Mouse (Mus musculus): Measurements from ENCODE around the gene Rapgef1. TPM values are rescaled to one million over a fixed set of nuclear protein-coding genes. Genes with fewer than 3 reads are reported as not detected.

Rapgef1 gene
- polyA plus RNA-seq, 1 experiment from 2014 or later: 11.4 TPM

GRCm38 (mm10) chr2:29635966-29636507, 16.5 kb downstream of the Rapgef1 start:
- H3K27me3 ChIP-seq (replicated peaks; ENCODE audit: insufficient read depth, low read length): no peaks in the 10 kb centered on the region
- no peak overlapping the region for H3K4me2 ChIP-seq (replicated peaks; ENCODE audit: low read depth, low read length)
- no peak for TF ChIP-seq EP300 (IDR thresholded peaks at IDR 0.05)
- TF ChIP-seq CTCF (IDR thresholded peaks at IDR 0.05): no peak
- no peak for ATAC-seq
- H3K9me3 ChIP-seq (ENCODE audit: low read length): no peaks in the 10 kb centered on the region
- no peak overlapping the region for H3K9ac ChIP-seq (replicated peaks; ENCODE audit: low read depth)
- WGBS: 67% methylated on average over 5 of the region's 5 CpGs
- no peak overlapping the region for H3K4me3 ChIP-seq (ENCODE audit: low read depth, low read length)
- H3K36me3 ChIP-seq (ENCODE audit: insufficient read depth, low read length): no peaks in the 10 kb centered on the region
- no peak overlapping the region for H3K27ac ChIP-seq (ENCODE audit: low read length)
- DNase-seq (ENCODE audit: low spot score): no peak
- peaks cover 25% of the 10 kb centered on the region for H3K4me1 ChIP-seq (ENCODE audit: insufficient read depth, low read depth, low read length)

- peaks cover 25% of the 10 kb centered on the region for H3K4me1 ChIP-seq (ENCODE audit: insufficient read depth, low read depth, low read length)
- no peak for ATAC-seq
Observed at GRCm38 (mm10) chr2:29637528-29637927, 18.0 kb downstream of the Rapgef1 start.

GRCm38 (mm10) chr2:29639377-29639776, 19.9 kb downstream of the Rapgef1 start:
- no peaks in the 10 kb centered on the region for H3K9me3 ChIP-seq (ENCODE audit: low read length)
- ATAC-seq: peak; percentile 86
- H3K4me3 ChIP-seq (ENCODE audit: low read depth, low read length): no peak overlapping the region
- peaks cover 12% of the 10 kb centered on the region; the same call in 1 of the 2 replicates for H3K4me1 ChIP-seq (ENCODE audit: insufficient read depth, low read depth, low read length)
- peak; percentile 86 for TF ChIP-seq EP300 (IDR thresholded peaks at IDR 0.05)
- no peak for TF ChIP-seq CTCF (IDR thresholded peaks at IDR 0.05)
- peak overlapping the region; percentile 69 for H3K27ac ChIP-seq (ENCODE audit: low read length)
- no peaks in the 10 kb centered on the region for H3K36me3 ChIP-seq (ENCODE audit: insufficient read depth, low read length)
- no peak overlapping the region for H3K4me2 ChIP-seq (replicated peaks; ENCODE audit: low read depth, low read length)
- DNase-seq (ENCODE audit: low spot score): peak; percentile 67
- no peaks in the 10 kb centered on the region for H3K27me3 ChIP-seq (replicated peaks; ENCODE audit: insufficient read depth, low read length)
- no peak overlapping the region for H3K9ac ChIP-seq (replicated peaks; ENCODE audit: low read depth)
- WGBS: 50% methylated on average over 1 of the region's 1 CpGs

More at GRCm38 (mm10) chr2:29637528-29637927, 18.0 kb downstream of the Rapgef1 start:
- Histone ChIP-seq H3K27me3 (replicated peaks; ENCODE audit: insufficient read depth, low read length) (no peaks in the 10 kb centered on the region), H3K9me3 (ENCODE audit: low read length) (no peaks in the 10 kb centered on the region), H3K27ac (ENCODE audit: low read length) (no peak overlapping the region), H3K4me2 (replicated peaks; ENCODE audit: low read depth, low read length) (no peak overlapping the region), H3K4me3 (ENCODE audit: low read depth, low read length) (no peak overlapping the region), H3K9ac (replicated peaks; ENCODE audit: low read depth) (no peak overlapping the region), H3K36me3 (ENCODE audit: insufficient read depth, low read length) (no peaks in the 10 kb centered on the region)
- no peak for DNase-seq (ENCODE audit: low spot score)
- TF ChIP-seq CTCF (IDR thresholded peaks at IDR 0.05) (no peak), EP300 (IDR thresholded peaks at IDR 0.05) (no peak)

- Histone ChIP-seq H3K9me3 (ENCODE audit: low read length) (no peaks in the 10 kb centered on the region), H3K4me2 (replicated peaks; ENCODE audit: low read depth, low read length) (no peak overlapping the region), H3K36me3 (ENCODE audit: insufficient read depth, low read length) (no peaks in the 10 kb centered on the region), H3K27me3 (replicated peaks; ENCODE audit: insufficient read depth, low read length) (no peaks in the 10 kb centered on the region), H3K27ac (ENCODE audit: low read length) (peak overlapping the region; percentile 69), H3K4me3 (ENCODE audit: low read depth, low read length) (no peak overlapping the region), H3K9ac (replicated peaks; ENCODE audit: low read depth) (no peak overlapping the region), H3K4me1 (ENCODE audit: insufficient read depth, low read depth, low read length) (peaks cover 9% of the 10 kb centered on the region; the same call in 1 of the 2 replicates)
- TF ChIP-seq CTCF (IDR thresholded peaks at IDR 0.05) (no peak), EP300 (IDR thresholded peaks at IDR 0.05) (no peak)
- ATAC-seq (no peak), DNase-seq (ENCODE audit: low spot score) (no peak)
- 66% methylated on average over 5 of the region's 5 CpGs for WGBS
Observed at GRCm38 (mm10) chr2:29639953-29640743, 20.6 kb downstream of the Rapgef1 start.

GRCm38 (mm10) chr2:29641707-29642106, 22.2 kb downstream of the Rapgef1 start:
- no peaks in the 10 kb centered on the region for H3K9me3 ChIP-seq (ENCODE audit: low read length)
- no peak overlapping the region for H3K4me2 ChIP-seq (replicated peaks; ENCODE audit: low read depth, low read length)
- H3K36me3 ChIP-seq (ENCODE audit: insufficient read depth, low read length): no peaks in the 10 kb centered on the region
- no peaks in the 10 kb centered on the region for H3K27me3 ChIP-seq (replicated peaks; ENCODE audit: insufficient read depth, low read length)
- TF ChIP-seq EP300 (IDR thresholded peaks at IDR 0.05) (no peak), CTCF (IDR thresholded peaks at IDR 0.05) (no peak)
- DNase-seq (ENCODE audit: low spot score) (no peak), ATAC-seq (no peak)
- no peak overlapping the region for H3K27ac ChIP-seq (ENCODE audit: low read length)
- H3K4me1 ChIP-seq (ENCODE audit: insufficient read depth, low read depth, low read length): peaks cover 10% of the 10 kb centered on the region; the same call in 1 of the 2 replicates
- no peak overlapping the region for H3K9ac ChIP-seq (replicated peaks; ENCODE audit: low read depth)
- 91% methylated on average over 3 of the region's 3 CpGs for WGBS
- no peak overlapping the region for H3K4me3 ChIP-seq (ENCODE audit: low read depth, low read length)

- Histone ChIP-seq H3K36me3 (ENCODE audit: insufficient read depth, low read length) (no peaks in the 10 kb centered on the region), H3K4me3 (ENCODE audit: low read depth, low read length) (peak overlapping the region; percentile 6; the same call in 1 of the 2 replicates), H3K9me3 (ENCODE audit: low read length) (no peaks in the 10 kb centered on the region), H3K27me3 (replicated peaks; ENCODE audit: insufficient read depth, low read length) (no peaks in the 10 kb centered on the region), H3K27ac (ENCODE audit: low read length) (peak overlapping the region; percentile 57), H3K4me1 (ENCODE audit: insufficient read depth, low read depth, low read length) (peaks cover 12% of the 10 kb centered on the region; the same call in 1 of the 2 replicates), H3K4me2 (replicated peaks; ENCODE audit: low read depth, low read length) (0 out of 2 replicates have a peak overlapping the region, but pooled peaks have one; percentile 17), H3K9ac (replicated peaks; ENCODE audit: low read depth) (no peak overlapping the region)
- 78% methylated on average over 4 of the region's 4 CpGs for WGBS
- no peak for TF ChIP-seq CTCF (IDR thresholded peaks at IDR 0.05)
- peak; percentile 89 for TF ChIP-seq EP300 (IDR thresholded peaks at IDR 0.05)
- peak; percentile 85 for ATAC-seq
- peak; percentile 81 for DNase-seq (ENCODE audit: low spot score)
Observed at GRCm38 (mm10) chr2:29643418-29643817, 23.9 kb downstream of the Rapgef1 start.

Data from lung, postnatal 0 days (tissue).